Mouse (Mus musculus): ENCODE results near the gene Rev3l. TPM values are rescaled to one million over a fixed set of nuclear protein-coding genes. Genes with fewer than 3 reads are reported as not detected.
"Not testable (repeated sequence)": the region's sequence is repeated elsewhere in the genome, so short reads cannot be mapped to it uniquely, and the experiment has no call there.

Gene Rev3l
- total RNA-seq, 2 experiments from 2014 or later: 24.7 to 28.5 TPM

- intact Hi-C loops (cut with DNase I): no loop called here
- no peak for DNase-seq (ENCODE audit: low spot score in 2 of 2)
Measured at GRCm38 (mm10) chr10:39773940-39774726, 42.2 kb downstream of the Rev3l start.

GRCm38 (mm10) chr10:39776927-39777326 lies 45.0 kb downstream of the Rev3l start:
- no peak for DNase-seq (ENCODE audit: low spot score in 2 of 2)
- intact Hi-C loops (cut with DNase I): no loop called here

GRCm38 (mm10) chr10:39778305-39778704 lies 46.4 kb downstream of the Rev3l start:
- DNase-seq (ENCODE audit: low spot score in 2 of 2): no peak
- intact Hi-C loops (cut with DNase I): no loop called here

GRCm38 (mm10) chr10:39785241-39785640 lies 53.3 kb downstream of the Rev3l start:
- intact Hi-C loops (cut with DNase I): no loop called here
- no peak for DNase-seq (ENCODE audit: low spot score in 2 of 2)

GRCm38 (mm10) chr10:39793295-39793694 lies 61.4 kb downstream of the Rev3l start:
- no peak for DNase-seq (ENCODE audit: low spot score in 2 of 2)
- intact Hi-C loops (cut with DNase I): no loop called here

- intact Hi-C loops (cut with DNase I): no loop called here
- no peak for DNase-seq (ENCODE audit: low spot score in 2 of 2)
Measured at GRCm38 (mm10) chr10:39811507-39811906, 79.6 kb downstream of the Rev3l start.

GRCm38 (mm10) chr10:39842621-39843020 lies 110.7 kb downstream of the Rev3l start:
- no peak for DNase-seq (ENCODE audit: low spot score in 2 of 2)
- intact Hi-C loops (cut with DNase I): no loop called here

GRCm38 (mm10) chr10:39865509-39865908 lies 133.6 kb downstream of the Rev3l start:
- no peak for DNase-seq (ENCODE audit: low spot score in 2 of 2)
- intact Hi-C loops (cut with DNase I): no loop called here

GRCm38 (mm10) chr10:39888621-39889020 lies 156.7 kb downstream of the Rev3l start:
- intact Hi-C loops (cut with DNase I): no loop called here
- no peak for DNase-seq (ENCODE audit: low spot score in 2 of 2)

- DNase-seq (ENCODE audit: low spot score in 2 of 2): no peak
- intact Hi-C loops (cut with DNase I): no loop called here
Measured at GRCm38 (mm10) chr10:39893702-39894697, 162.1 kb downstream of the Rev3l start.

- intact Hi-C loops (cut with DNase I): no loop called here
Measured at GRCm38 (mm10) chr10:39896503-39896902, 164.6 kb downstream of the Rev3l start.

GRCm38 (mm10) chr10:39898874-39899371 lies 167.0 kb downstream of the Rev3l start, which contains the start of gene Mfsd4b4:
TSS of gene Mfsd4b4 (minus strand) at chr10:39899238.
- intact Hi-C loops (cut with DNase I): no loop called here
- DNase-seq (ENCODE audit: low spot score in 2 of 2): peak; percentile 86 to 91

More at GRCm38 (mm10) chr10:39896503-39896902, 164.6 kb downstream of the Rev3l start:
- no peak for DNase-seq (ENCODE audit: low spot score in 2 of 2)

- intact Hi-C loops (cut with DNase I): no loop called here
- DNase-seq (ENCODE audit: low spot score in 2 of 2): no peak
Measured at GRCm38 (mm10) chr10:39904191-39904590, 172.3 kb downstream of the Rev3l start.

GRCm38 (mm10) chr10:39906799-39907658 lies 175.1 kb downstream of the Rev3l start:
- intact Hi-C loops (cut with DNase I): no loop called here
- DNase-seq (ENCODE audit: low spot score in 2 of 2): no peak

GRCm38 (mm10) chr10:39908768-39909441 lies 177.0 kb downstream of the Rev3l start:
- no peak for DNase-seq (ENCODE audit: low spot score in 2 of 2)
- intact Hi-C loops (cut with DNase I): no loop called here

GRCm38 (mm10) chr10:39912616-39913015 lies 180.7 kb downstream of the Rev3l start:
- DNase-seq (ENCODE audit: low spot score in 2 of 2): no peak
- intact Hi-C loops (cut with DNase I): no loop called here

GRCm38 (mm10) chr10:39924556-39924955 lies 192.6 kb downstream of the Rev3l start:
- DNase-seq (ENCODE audit: low spot score in 2 of 2); intact Hi-C loops (cut with DNase I): not testable (repeated sequence)

Data from left cerebral cortex, postnatal 25 days (tissue).